Mouse (Mus musculus): Measurements from ENCODE around the gene Adgrl2.

Gene Adgrl2

DNA sequence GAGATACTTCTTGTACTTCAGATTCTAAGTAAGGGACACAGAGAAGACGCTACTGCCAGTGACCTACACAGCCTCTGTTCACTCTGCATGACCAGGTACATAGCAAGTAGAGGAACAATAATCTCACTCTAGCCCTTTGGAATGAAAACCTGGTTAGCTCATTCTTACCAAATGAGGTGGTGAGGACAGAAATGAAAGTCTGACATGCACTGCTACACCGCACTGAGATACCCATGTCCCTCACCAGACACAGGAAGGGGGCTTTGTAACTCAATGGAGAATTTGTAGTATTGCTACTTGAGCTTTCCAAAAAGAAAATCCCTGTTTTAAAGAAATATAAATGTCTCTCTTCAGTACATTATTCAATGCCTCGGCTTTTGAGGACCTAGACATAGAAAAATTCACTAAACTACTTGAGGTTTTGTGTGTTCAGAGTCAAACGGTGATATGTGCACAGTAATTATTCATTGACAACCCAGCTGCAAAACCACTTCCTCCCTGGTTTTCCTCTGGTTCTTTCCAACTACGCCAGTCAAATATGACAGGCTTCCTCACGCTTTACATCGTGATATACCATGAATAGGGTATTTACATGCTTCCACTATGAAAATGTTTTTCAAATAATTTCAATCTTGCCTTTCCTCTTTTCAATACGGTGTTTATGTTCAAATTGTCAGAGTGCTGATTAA lies 104.2 kb downstream of the Adgrl2 start:
- CTCF ChIA-PET: no interaction called here

DNA sequence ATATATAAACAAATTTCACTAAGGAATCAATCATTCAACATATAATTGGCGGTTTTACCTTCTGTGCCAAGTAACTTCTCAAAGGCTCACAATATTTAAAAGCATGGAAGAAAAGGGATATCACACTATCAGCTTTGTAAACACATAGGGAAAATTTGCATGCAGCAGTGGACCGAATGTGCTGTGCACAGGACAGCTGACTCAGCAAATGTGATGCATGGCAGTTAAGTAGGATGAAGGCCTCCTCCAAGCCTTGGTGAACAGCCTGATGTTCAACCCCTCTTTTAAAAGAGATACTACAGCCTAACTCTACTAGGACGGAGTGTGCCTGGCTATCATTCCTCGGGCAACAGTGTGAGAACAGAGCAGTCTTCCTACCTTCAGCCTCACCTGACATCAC lies 105.2 kb downstream of the Adgrl2 start:
- CTCF ChIA-PET: no interaction called here

DNA sequence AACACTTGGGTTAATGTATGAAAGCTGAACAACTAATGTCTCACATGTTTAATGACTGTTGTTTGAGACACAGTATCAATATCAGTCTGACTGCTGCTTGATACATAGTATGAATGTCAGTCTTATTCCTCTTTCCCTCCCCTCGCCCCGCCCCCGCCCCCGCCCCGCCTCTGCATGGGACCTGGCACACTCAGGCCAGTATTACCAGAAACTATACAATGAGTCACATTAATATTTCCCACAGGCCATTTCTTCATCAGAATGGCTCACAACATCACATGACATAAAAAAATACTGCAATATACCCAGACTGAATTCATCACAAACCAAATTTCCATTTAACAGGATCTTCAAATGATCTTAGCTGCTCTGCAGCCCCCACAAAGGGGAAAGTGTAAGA lies 108.9 kb downstream of the Adgrl2 start:
- CTCF ChIA-PET: interaction anchor here (0.6 kb wide), 1 partner anchor 15 kb away, joined by 5 read pairs; no protein-coding TSS in a partner anchor

DNA sequence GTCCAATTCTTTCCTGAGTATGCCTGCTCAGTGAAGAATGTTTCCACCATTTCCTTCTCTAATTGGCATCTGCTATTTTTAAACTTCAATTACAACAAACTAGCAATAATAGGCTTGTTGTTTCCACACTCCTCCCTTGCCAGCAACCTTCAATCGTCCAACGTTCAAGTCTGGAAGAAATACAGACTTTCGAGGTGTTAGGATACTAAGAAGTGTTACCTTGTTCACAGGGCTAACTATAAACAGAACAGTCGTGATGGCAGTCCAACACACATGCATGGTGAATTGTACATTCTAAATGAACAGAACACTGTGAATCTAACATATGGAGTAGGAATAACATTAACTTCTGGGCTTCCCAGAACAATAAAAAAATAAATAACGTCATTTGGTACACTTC lies 117.8 kb downstream of the Adgrl2 start:
- CTCF ChIA-PET: interaction anchor here (0.6 kb wide), 1 partner anchor 118 kb away, joined by 6 read pairs; the partner anchor contains the start of gene Adgrl2

DNA sequence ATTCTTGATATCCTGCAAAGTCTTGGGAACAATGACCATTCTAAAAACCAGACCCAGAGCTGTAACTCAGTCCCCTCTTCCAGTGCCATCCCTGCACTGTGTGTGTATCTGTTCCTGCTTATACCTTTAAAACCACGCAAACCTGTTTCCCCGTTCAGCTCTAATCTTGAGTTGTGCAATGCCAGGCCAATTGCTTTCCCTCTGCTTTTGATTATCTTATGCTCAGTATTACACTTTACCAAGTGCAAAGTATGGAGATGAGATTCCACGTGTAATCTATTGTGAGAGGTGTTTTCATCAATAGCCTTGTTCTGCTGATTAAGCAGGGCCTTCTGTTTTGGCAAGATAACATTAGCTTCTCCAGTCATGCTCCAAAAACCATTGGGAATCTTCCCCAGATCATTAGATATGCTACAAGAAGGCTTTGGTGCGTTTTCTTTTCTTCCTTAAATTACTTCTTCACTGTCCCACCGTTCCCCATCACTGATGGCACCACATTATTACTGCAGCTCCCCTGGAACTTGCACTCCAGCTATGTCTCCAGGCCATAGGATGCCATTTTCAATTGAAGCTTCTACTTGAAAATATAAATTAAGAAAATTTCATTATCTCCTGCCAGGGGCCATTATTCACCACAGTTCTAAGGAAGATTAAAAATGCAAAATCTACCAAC lies 118.4 kb downstream of the Adgrl2 start:
- CTCF ChIA-PET: no interaction called here

DNA sequence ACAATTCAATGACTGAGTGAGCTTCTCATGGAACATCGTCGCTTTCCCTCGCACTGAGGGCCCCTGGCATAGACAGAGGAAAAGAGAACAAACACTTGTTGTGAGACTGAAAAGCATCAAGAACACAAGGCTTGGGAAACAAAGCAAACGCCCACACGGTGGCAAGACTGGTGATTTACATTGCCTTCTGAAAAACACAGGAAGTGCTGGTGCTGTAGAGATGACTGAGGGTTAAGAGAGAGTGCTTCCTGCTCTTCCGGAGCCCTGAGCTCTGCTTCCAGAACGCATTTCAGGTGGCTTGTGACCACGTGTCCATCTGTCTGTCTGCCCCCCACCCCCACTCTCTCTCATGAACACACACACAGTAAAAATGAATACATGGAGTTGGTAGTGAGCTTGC lies 122.7 kb downstream of the Adgrl2 start:
- CTCF ChIA-PET: no interaction called here

DNA sequence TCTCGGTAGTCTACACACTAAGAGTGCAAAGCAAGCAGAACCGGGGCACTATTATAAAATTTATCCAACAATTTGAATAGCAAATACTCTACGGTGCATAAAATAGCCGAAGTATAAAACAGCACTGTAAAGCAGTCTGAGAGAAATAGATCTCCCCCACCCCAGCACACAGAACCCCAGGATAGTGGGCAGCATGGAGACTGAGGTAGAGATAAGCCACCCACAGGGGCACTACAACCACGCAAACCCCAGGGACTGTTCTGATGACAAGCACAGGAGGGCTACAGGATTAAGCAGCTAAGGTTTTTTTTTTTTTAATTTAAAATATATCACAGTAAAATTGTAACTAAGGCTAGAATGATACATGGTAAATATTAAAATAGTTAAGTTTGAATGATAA lies 123.7 kb downstream of the Adgrl2 start:
- CTCF ChIA-PET: no interaction called here

DNA sequence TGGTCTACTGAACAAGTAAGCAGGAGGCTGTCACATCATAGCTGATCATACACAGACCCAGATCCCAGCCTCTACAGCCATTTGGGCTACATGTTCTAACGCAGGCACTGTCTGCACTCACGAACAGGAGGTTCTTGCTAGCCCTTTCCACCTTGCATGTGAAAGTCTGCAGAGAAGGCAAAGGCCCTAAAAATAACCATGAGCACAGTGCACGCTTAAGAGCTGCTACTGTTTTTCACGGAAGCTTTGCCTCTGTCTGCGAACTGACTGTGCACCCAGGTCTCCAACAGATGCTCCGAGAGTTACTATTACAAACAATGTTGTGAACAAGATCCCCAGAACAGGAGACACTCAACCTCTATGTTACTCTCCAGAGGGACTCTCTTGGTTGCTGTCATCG lies 124.3 kb downstream of the Adgrl2 start:
- CTCF ChIA-PET: no interaction called here

DNA sequence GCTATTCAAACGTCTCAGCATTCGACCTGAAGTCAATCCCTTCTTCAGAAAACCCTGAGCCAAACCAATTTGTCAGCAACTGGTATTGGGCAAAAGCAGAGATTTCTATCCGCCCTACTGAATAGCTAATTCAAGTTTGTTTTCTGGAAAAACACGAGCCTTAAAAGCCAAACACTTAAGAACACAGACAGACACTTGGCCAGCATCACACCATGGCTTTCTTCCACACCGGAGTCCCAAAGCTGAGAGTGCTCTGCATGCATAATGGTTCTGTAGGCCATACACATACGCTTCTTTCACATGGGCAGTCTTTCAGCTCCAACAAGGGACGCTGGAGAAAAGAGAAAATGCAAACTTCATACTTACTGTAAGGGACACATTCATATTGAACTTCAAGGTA lies 125.1 kb downstream of the Adgrl2 start:
- CTCF ChIA-PET: no interaction called here

DNA sequence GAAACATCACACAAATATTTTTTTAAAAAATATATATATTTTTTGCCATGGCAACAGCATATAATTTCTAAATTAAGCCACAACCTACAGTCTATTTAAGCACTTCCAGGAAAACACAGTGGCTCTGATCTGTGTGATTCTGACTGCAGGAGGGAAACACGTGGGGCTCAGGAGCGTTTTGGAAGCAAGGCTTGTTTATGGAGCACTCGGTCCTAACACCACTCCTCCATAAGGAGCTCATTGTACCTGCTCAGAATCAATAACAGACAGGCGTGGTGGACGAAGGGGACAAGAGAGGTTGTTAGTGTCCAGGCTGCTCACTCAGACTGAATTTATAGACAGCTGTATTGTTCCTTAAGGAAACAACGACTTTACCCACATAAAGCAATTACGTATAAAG lies 128.5 kb downstream of the Adgrl2 start:
- CTCF ChIA-PET: no interaction called here

DNA sequence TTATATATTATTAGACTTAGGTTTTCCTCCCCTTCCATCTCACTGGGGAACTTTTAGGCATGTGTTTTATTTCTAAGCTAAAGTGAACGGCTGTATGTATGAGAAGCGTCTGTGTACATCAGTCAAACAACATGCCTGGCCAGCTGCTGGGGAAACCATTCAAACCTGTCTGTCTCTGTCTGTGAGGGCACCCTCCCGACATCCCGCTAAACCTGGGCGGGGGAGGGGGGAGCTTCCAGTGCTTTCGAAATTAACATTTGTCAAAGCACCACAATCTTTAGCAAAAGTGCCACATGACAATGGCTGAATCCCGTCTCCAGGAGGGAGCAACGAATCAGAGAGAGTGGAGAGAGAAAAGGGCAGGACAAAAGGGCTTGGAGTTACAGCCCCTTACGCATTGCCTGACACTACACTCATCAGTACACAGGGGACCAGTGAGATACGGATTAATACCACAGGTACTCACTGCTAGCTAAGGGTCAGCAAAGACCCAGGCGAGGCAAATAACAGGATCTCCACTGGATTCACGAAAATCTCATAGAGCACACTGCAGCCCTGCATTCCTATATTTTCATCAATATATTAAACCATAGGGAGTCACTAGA lies 135.9 kb downstream of the Adgrl2 start:
- CTCF ChIA-PET: no interaction called here

DNA sequence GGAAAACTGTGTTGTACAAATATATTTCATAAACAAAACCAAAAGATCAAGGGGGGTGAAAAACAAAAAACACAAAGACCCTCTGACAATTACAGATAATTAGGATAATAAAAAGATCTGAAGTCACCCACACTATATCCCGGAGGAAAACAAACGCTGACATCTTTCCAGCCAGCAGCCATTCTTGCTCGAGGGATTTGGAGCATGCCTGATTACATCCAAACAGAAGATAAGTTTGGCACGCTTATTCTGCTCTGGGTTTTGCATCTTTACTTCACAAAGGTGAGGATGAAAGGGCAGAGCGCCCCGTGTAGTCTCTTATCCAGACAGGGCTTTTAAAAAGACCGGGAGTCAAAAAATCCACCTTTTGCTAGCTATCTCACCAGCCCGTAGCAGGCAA lies 137.0 kb downstream of the Adgrl2 start:
- CTCF ChIA-PET: no interaction called here

DNA sequence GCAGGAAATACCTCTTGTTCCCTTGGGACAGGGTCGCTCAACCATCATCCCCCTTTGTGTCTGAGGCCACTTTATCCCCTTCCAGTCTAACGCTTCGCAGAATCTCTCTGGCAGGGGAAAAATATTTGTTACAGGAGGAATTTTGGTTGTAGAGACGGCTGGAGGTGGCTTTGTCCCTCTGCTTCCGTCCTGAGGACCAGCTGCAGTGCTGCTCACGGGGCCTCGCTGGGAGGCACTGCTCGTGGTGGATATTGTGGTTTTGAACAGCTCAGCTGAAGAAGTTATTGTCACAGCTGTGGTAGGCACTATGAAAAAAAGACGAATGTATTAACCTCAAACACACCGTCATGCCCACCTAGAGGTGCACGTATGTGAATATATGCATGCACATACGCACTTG lies 137.8 kb downstream of the Adgrl2 start:
- CTCF ChIA-PET: no interaction called here

DNA sequence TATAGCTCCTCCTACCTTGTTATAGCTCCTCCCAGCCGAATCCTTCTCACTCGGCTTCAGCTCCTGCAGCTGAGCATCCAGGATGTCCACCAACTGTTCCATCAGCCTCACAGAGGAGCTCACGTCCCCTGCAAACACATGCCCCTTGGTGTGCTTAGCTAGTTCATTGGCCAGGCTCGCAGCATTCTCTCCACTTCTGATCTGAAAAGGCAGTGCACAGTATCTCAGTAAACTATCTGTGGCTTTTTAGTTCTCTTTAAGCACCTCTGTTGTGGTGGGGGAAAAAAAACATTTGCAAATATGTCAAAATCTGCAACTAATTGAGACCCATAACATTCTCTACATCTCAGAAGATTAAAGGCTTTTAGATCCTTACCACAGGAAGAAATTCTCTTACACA lies 139.5 kb downstream of the Adgrl2 start:
- CTCF ChIA-PET: no interaction called here

DNA sequence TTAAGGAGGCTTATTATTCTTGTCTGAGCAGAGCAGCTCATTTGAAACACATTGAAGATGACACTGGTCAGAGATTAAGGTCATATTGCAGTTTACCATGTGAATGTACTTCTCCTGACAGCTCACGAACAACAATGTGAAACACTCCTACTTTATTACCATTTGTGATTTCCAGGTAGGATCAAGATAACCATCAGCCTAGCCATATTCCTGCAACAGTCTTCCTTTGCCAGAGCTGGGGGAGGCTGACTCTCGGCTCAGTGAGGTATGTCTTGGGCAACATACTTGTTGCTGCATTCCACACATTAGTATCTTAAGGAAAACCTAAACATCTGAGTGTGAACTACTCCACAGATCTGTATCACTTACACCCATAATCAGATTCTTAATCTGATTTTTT lies 142.0 kb downstream of the Adgrl2 start:
- CTCF ChIA-PET: no interaction called here

DNA sequence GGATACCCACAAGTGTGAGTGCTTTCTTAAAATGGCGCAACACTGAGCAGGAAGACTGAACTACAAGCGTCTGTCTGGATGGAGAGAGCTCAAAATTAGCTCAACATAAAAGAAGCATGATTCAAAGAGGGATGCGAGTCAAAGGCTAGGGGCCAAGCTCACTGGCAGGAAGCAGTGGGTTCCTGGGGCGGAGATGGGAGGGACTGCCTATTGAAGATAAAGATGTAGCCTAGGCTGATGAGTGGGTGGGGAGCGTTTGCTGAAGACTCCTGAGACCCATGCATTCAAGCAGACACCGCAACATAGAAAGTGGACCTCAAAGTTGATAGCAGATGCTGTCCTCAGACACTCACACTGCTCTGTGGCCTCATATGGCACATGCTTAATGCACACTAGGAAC lies 146.2 kb downstream of the Adgrl2 start:
- CTCF ChIA-PET: no interaction called here

DNA sequence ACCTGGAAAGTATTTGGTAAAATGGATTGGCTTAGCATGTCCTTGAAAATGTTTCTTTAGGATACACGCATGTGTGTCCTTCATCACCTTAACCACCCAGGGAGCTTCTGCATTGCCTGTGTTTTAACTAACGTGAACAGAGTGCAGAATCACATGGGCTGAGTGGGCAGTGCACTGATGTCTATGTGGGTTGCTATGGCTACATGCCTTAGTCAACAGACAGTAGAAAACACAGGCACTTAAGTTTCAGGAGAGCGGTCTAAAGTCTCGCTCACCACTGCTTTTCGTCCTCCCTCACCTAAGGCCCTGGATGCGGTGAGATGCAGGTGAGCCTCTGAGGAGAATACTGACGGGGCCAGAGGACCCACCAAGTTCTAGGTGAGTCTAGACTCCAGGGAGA lies 147.8 kb downstream of the Adgrl2 start:
- CTCF ChIA-PET: no interaction called here

DNA sequence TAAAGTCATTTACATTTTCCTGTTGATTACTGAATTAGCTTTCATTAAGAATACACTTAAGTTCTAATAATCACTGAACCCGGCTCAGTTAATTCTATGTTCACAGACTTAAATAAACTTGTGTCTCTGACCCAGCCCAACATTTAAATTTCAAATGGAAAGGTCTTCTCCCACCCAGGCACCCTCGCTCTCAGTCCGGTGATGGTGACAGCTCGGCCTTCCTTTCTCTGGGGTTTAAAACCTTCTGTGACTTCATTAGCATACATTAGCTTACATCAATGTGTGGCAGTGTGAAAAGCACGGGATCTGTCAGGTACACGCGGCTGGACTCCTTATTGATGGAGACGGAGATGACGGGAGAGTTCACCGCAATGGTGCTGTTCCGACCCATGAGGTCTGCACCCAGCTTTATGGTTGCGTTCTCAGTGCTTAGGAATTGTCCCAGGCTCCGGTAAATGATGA lies 151.5 kb downstream of the Adgrl2 start:
- CTCF ChIA-PET: no interaction called here

DNA sequence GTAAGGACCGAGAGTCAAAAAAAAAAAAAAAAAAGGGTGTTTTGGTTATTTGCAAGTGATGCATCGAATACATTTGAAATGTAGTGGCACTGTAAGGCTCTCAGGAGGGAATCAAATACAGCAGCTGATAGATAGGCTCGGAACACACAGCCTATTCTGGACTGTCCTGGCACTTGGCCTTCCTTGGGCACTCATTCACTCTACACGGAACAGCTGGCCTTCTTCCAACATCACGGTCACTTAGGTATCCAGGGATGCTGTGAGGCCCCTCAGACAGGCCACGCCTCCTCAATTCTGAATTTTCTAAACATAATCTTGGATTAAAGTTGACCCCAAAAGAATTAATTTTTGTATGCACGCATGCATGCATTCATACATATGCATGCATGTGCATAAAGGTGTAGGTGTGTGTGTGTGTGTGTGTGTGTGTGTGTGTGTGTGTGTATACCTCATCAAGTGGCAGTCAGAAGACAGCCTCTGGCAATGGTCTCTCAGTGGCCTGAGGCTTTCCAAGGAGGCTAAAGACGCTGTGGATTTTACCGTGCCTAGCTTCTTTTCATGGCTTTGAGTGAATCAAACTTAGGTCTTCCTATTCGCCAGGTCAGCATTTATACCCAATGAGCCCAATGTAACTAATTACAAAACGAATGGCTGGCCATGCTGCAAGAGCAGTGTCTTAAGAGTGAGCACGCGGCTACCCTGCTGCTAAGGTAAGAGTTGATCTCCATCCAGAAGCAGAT lies 152.1 kb downstream of the Adgrl2 start:
- CTCF ChIA-PET: interaction anchor here (0.6 to 0.7 kb wide), 2 partner anchors 9 to 73 kb away, joined by 5 to 14 read pairs; no protein-coding TSS in a partner anchor

DNA sequence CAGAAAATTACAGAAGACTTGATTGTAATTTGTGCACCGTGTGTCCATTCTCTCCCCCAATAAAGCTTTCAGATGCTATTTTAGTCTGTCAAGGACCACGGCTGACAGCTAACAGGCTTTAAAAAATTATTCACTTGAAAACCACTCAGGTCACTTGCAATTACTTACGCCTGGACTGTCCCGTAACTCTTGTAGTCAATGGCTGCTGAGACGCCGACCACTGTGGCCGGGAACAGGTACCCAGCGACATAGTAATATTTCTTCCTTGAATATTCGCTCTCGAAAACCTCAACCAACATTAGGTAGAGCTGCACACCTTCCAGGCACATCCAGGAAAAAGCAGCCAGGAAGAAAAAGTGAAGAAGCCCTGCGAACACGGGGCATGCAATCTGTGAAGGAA lies 155.2 kb downstream of the Adgrl2 start:
- CTCF ChIA-PET: no interaction called here

DNA sequence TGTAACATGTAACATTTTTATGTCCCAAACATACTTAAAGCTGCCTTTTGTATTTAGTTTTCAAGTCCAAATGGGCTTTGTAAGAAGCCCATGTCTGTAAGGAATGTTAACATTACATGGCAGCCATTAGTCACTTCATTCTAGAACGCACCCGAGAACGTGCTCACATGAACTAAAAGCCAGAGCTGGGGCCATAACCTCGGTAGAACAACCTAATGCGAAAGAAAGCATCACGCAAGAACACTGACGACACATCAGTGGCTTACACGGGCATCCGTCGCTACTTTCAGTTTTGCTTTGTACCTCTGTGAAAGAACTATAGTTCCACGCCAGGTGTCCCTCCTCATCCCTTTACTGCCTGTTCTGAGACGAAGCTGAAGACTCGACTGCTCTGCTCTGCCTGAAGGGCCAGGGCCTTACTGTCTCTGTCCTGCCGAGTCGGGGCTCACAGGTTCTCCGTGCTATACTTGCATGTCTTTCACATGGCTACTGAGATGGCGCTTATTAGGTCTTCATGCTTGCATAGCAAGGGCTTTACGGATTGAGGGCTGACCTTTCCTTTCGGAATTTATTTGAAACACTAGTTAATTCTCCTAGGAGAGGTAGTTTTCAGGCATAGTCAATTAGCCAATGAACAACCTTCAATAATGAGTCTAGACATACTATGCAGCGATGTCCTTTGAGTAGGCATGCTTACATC lies 157.1 kb downstream of the Adgrl2 start:
- CTCF ChIA-PET: interaction anchor here (0.5 kb wide), 1 partner anchor 379 kb away, joined by 6 read pairs; no protein-coding TSS in a partner anchor

DNA sequence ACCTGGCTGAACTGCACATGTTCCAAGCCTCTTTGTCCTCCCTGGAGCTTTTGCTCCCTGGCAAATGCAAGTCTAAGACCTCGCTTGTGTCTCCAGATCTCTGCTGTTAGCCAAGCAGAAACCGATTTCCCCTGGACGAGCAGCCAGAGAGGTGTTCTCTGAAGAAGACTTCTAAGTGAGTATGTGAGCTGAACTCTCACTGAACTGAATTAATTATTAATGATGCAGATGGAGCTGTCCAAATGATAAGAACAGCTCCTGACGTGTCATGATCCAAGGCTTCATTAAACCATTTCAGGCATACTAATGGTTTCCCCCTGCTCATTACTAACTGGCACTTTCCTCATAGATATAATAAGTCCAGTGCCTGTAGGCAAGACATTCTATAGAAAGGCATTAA lies 158.4 kb downstream of the Adgrl2 start:
- CTCF ChIA-PET: no interaction called here

All from spleen, embryonic (tissue).